Mouse (Mus musculus): Measurements from ENCODE around the gene Myh14. TPM values are rescaled to one million over a fixed set of nuclear protein-coding genes. Genes with fewer than 3 reads are reported as not detected.

Gene Myh14
- polyA plus RNA-seq, 1 experiment: 3.7 TPM

GRCm38 (mm10) chr7:44586930-44587329 lies 83.7 kb downstream of the Myh14 start:
- no peak overlapping the region; the same call in 1 of the 2 replicates for H3K4me3 ChIP-seq (ENCODE audit: control insufficient read depth, insufficient read depth, low read length)
- peaks cover 28% of the 10 kb centered on the region for H3K27me3 ChIP-seq (ENCODE audit: control insufficient read depth, insufficient read depth, low read length)
- TF ChIP-seq CTCF (IDR thresholded peaks at IDR 0.05; ENCODE audit: borderline replicate concordance, control insufficient read depth, extremely low read depth, insufficient read depth, low read length, poor library complexity) (no peak), POLR2A (IDR thresholded peaks at IDR 0.05; ENCODE audit: control insufficient read depth, extremely low read depth, insufficient read depth, low read length, poor library complexity) (no peak)
- DNase-seq: no peak
- H3K27ac ChIP-seq (ENCODE audit: control insufficient read depth, insufficient read depth, low read length): no peak overlapping the region
- peaks cover 16% of the 10 kb centered on the region for H3K4me1 ChIP-seq (replicated peaks; ENCODE audit: control insufficient read depth, insufficient read depth, low read length)
- WGBS: 5% methylated on average over 18 of the region's 18 CpGs
- no peaks in the 10 kb centered on the region for H3K36me3 ChIP-seq (ENCODE audit: control insufficient read depth, insufficient read depth, low read length)

GRCm38 (mm10) chr7:44586518-44586917 lies 84.1 kb downstream of the Myh14 start:
- no peak overlapping the region for H3K27ac ChIP-seq (ENCODE audit: control insufficient read depth, insufficient read depth, low read length)
- DNase-seq: no peak
- peaks cover 28% of the 10 kb centered on the region for H3K27me3 ChIP-seq (ENCODE audit: control insufficient read depth, insufficient read depth, low read length)
- H3K4me3 ChIP-seq (ENCODE audit: control insufficient read depth, insufficient read depth, low read length): no peak overlapping the region
- H3K36me3 ChIP-seq (ENCODE audit: control insufficient read depth, insufficient read depth, low read length): no peaks in the 10 kb centered on the region
- TF ChIP-seq POLR2A (IDR thresholded peaks at IDR 0.05; ENCODE audit: control insufficient read depth, extremely low read depth, insufficient read depth, low read length, poor library complexity): no peak
- no peak for TF ChIP-seq CTCF (IDR thresholded peaks at IDR 0.05; ENCODE audit: borderline replicate concordance, control insufficient read depth, extremely low read depth, insufficient read depth, low read length, poor library complexity)
- H3K4me1 ChIP-seq (replicated peaks; ENCODE audit: control insufficient read depth, insufficient read depth, low read length): peaks cover 16% of the 10 kb centered on the region
- WGBS: 27% methylated on average over 19 of the region's 19 CpGs

- no peak overlapping the region for H3K4me3 ChIP-seq (ENCODE audit: control insufficient read depth, insufficient read depth, low read length)
- DNase-seq: no peak
- no peaks in the 10 kb centered on the region for H3K36me3 ChIP-seq (ENCODE audit: control insufficient read depth, insufficient read depth, low read length)
- 97% methylated on average over 6 of the region's 6 CpGs for WGBS
- TF ChIP-seq CTCF (IDR thresholded peaks at IDR 0.05; ENCODE audit: borderline replicate concordance, control insufficient read depth, extremely low read depth, insufficient read depth, low read length, poor library complexity): no peak
- TF ChIP-seq POLR2A (IDR thresholded peaks at IDR 0.05; ENCODE audit: control insufficient read depth, extremely low read depth, insufficient read depth, low read length, poor library complexity): no peak
- peaks cover 20% of the 10 kb centered on the region for H3K27me3 ChIP-seq (ENCODE audit: control insufficient read depth, insufficient read depth, low read length)
- H3K4me1 ChIP-seq (replicated peaks; ENCODE audit: control insufficient read depth, insufficient read depth, low read length): peaks cover 8% of the 10 kb centered on the region
- no peak overlapping the region for H3K27ac ChIP-seq (ENCODE audit: control insufficient read depth, insufficient read depth, low read length)
Measured at GRCm38 (mm10) chr7:44585606-44586005, 85.0 kb downstream of the Myh14 start.

- 92% methylated on average over 6 of the region's 6 CpGs for WGBS
- Histone ChIP-seq H3K27ac (ENCODE audit: control insufficient read depth, insufficient read depth, low read length) (no peak overlapping the region), H3K36me3 (ENCODE audit: control insufficient read depth, insufficient read depth, low read length) (no peaks in the 10 kb centered on the region), H3K4me3 (ENCODE audit: control insufficient read depth, insufficient read depth, low read length) (no peak overlapping the region), H3K4me1 (replicated peaks; ENCODE audit: control insufficient read depth, insufficient read depth, low read length) (peaks cover 8% of the 10 kb centered on the region), H3K27me3 (ENCODE audit: control insufficient read depth, insufficient read depth, low read length) (peaks cover 17% of the 10 kb centered on the region)
- no peak for TF ChIP-seq POLR2A (IDR thresholded peaks at IDR 0.05; ENCODE audit: control insufficient read depth, extremely low read depth, insufficient read depth, low read length, poor library complexity)
- no peak for TF ChIP-seq CTCF (IDR thresholded peaks at IDR 0.05; ENCODE audit: borderline replicate concordance, control insufficient read depth, extremely low read depth, insufficient read depth, low read length, poor library complexity)
- no peak for DNase-seq
Measured at GRCm38 (mm10) chr7:44584921-44585320, 85.7 kb downstream of the Myh14 start.

GRCm38 (mm10) chr7:44584265-44584804 lies 86.3 kb downstream of the Myh14 start:
- Histone ChIP-seq H3K27me3 (ENCODE audit: control insufficient read depth, insufficient read depth, low read length) (peaks cover 11% of the 10 kb centered on the region), H3K4me1 (replicated peaks; ENCODE audit: control insufficient read depth, insufficient read depth, low read length) (peaks cover 7% of the 10 kb centered on the region), H3K27ac (ENCODE audit: control insufficient read depth, insufficient read depth, low read length) (no peak overlapping the region), H3K4me3 (ENCODE audit: control insufficient read depth, insufficient read depth, low read length) (no peak overlapping the region), H3K36me3 (ENCODE audit: control insufficient read depth, insufficient read depth, low read length) (no peaks in the 10 kb centered on the region)
- no peak for DNase-seq
- WGBS: 76% methylated on average over 4 of the region's 4 CpGs
- TF ChIP-seq POLR2A (IDR thresholded peaks at IDR 0.05; ENCODE audit: control insufficient read depth, extremely low read depth, insufficient read depth, low read length, poor library complexity) (no peak), CTCF (IDR thresholded peaks at IDR 0.05; ENCODE audit: borderline replicate concordance, control insufficient read depth, extremely low read depth, insufficient read depth, low read length, poor library complexity) (no peak)

GRCm38 (mm10) chr7:44583146-44583545 lies 87.5 kb downstream of the Myh14 start:
- WGBS: 96% methylated on average over 1 of the region's 1 CpGs
- TF ChIP-seq POLR2A (IDR thresholded peaks at IDR 0.05; ENCODE audit: control insufficient read depth, extremely low read depth, insufficient read depth, low read length, poor library complexity): no peak
- no peak for TF ChIP-seq CTCF (IDR thresholded peaks at IDR 0.05; ENCODE audit: borderline replicate concordance, control insufficient read depth, extremely low read depth, insufficient read depth, low read length, poor library complexity)
- H3K27ac ChIP-seq (ENCODE audit: control insufficient read depth, insufficient read depth, low read length): no peak overlapping the region
- H3K36me3 ChIP-seq (ENCODE audit: control insufficient read depth, insufficient read depth, low read length): no peaks in the 10 kb centered on the region
- peaks cover 3% of the 10 kb centered on the region for H3K4me1 ChIP-seq (replicated peaks; ENCODE audit: control insufficient read depth, insufficient read depth, low read length)
- DNase-seq: no peak
- peaks cover 7% of the 10 kb centered on the region for H3K27me3 ChIP-seq (ENCODE audit: control insufficient read depth, insufficient read depth, low read length)
- no peak overlapping the region for H3K4me3 ChIP-seq (ENCODE audit: control insufficient read depth, insufficient read depth, low read length)

GRCm38 (mm10) chr7:44582709-44583108 lies 87.9 kb downstream of the Myh14 start:
- peaks cover 3% of the 10 kb centered on the region for H3K4me1 ChIP-seq (replicated peaks; ENCODE audit: control insufficient read depth, insufficient read depth, low read length)
- H3K27me3 ChIP-seq (ENCODE audit: control insufficient read depth, insufficient read depth, low read length): peaks cover 7% of the 10 kb centered on the region
- no peaks in the 10 kb centered on the region for H3K36me3 ChIP-seq (ENCODE audit: control insufficient read depth, insufficient read depth, low read length)
- DNase-seq: no peak
- 90% methylated on average over 5 of the region's 5 CpGs for WGBS
- TF ChIP-seq CTCF (IDR thresholded peaks at IDR 0.05; ENCODE audit: borderline replicate concordance, control insufficient read depth, extremely low read depth, insufficient read depth, low read length, poor library complexity) (no peak), POLR2A (IDR thresholded peaks at IDR 0.05; ENCODE audit: control insufficient read depth, extremely low read depth, insufficient read depth, low read length, poor library complexity) (no peak)
- no peak overlapping the region for H3K27ac ChIP-seq (ENCODE audit: control insufficient read depth, insufficient read depth, low read length)
- no peak overlapping the region for H3K4me3 ChIP-seq (ENCODE audit: control insufficient read depth, insufficient read depth, low read length)

Data from thymus, adult 2 months (tissue).